Mouse (Mus musculus) right cerebral cortex, postnatal 4 days (tissue): Measurements from ENCODE around the gene Cxcr2.
"Not testable (repeated sequence)": the region's sequence is repeated elsewhere in the genome, so short reads cannot be mapped to it uniquely, and the experiment has no call there.

ENCODE experiments used
- DNase-seq: peaks from one replicate; pipeline ENCODE4 v3.0.0-alpha.2; 2022

Cxcr2 gene

DNA sequence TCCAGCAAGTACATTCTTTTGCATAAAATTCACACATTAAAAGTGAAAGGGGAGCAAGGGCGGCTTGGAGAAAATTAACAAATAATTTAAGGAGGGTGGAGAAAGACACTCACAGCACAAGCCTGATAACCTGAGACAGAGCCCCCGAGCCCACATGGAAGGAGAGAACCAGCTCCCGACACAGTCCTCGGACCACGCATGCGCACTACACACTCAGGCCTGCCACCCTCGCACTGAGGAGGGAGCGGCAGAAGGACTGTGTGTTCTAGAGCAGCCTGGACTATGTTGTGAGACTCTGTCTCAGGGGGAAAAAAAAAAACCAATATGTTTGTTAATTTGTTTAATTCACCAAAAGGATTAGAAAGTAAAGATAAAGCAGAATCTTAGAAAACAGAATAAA is 12.0 kb upstream of the Cxcr2 start:
- no peak for DNase-seq

DNA sequence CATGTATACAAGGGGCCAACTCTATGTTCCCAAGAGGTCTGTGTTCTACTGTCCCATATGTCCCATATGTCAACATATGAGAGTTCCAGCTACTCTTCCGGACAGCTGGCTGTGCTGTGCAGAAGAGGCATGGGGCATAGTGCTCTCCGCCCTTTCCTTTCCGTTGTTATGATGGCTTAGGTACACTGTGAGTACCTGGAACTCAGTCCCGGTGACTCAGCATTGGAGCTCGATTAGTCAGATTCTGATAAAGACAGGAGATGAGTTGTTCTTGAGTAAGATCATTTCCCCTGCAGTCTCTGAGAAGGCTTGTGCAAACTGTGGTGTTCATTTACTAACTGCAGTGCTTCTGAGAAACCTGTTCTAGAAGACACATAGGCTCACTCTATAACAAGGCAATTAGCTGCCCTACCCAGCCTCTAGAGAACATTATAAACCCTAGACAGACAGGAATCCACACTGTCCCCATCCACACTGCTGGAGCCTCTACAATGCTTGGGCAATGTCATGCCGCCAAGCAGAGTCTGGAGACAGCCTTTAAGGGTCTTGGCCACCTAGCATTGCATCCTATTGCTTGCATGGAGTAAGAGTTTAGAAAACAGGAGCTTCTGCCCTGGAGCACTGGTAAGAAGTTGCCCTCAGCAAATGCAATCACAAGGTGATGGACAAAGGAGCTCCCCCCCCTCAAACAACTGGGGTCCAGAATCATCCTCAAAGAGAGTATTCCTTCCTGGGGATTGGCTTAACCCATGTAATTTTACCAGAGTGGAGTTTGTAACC is 4.5 kb upstream of the Cxcr2 start:
- DNase-seq: no peak

DNA sequence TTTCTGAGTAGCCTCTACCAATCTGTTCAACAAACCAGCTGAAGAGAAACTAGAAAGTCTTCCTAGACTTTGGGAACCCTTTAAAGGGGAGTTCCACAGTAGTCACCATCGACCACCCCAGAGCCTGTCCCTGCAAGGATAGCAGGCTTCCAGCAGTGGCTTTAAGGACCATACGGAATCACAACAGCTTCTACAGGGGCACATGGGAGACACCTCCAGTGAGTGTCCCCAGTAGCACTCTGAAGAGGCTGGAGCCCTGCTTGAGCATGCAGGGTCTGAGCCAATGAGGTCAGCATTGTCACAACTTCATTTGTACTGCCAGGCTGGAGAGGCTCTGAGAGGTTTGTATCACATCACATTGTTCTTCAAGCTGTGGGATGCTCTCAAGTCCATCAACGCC is 3.7 kb upstream of the Cxcr2 start:
- no peak for DNase-seq

DNA sequence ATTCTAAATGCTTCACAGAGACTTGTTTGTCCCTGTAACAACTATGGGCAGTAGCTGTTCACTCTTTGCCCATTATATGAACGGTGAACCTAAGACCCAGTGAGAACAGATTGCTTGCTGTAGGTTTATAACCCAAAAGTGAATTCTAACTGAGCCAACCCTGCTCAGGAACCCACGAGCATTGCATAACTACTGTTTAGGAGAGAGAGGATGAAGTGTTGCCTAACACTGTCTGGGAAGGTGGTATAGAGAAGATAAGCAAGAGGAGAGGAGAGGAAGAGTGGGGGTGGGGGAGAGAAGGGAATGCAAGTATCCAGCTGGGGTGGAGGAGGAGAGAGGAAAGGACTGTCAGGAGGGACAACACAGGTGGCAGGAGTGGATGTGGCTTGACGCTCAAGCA is 2.7 kb upstream of the Cxcr2 start:
- no peak for DNase-seq

DNA sequence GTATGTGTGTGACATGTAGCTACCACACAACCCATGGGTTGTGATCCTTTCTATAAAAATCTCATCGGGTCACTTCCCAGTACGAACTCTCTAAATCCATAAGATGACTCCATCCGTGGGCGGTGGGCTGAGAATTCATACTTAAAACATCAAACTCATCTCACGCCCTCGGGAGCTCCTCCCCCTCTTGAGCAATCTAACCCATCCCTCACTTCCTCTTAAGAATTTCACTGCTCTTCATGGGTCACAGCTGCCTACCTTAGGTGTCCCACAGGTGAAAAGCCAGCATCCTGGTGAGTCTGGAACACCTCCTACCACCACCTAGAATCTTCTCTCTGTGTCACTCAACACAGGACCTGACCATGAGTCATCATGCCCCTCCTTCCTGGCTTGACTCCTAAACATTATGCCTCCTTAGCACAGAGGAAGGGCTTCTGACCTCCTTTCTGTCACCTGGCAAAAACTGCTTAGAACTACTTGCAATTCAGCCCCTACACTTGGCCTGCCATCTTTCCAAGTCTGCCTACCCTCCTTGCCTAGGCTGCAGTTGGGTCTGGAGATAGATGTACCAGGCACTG is 1.7 kb downstream of the Cxcr2 start:
- DNase-seq: no peak

DNA sequence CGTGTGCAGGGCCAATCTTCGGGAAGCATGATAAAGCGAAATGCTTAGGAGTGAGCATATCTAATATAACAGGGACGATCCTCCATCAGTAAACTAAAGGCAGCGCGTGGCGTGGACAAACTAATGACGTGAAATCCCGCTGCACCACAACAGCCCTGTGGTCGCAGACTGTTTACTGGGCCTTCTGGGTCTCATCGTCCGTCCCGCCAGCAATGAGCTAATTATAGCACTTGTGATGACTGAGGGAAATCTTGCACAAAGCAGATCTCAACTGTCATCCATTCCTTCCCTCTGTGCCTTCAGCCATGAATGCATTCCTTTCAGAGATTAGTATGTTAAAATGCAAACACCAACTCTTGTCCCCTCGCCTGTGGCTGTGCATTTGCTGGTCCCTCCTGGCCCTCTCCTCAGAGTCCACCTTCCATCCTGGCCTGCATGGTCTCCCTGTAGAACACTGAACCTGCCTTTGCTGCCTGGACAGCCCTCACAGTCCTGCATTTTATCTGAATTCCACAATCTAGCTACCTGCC is 2.7 kb downstream of the Cxcr2 start:
- DNase-seq: no peak

DNA sequence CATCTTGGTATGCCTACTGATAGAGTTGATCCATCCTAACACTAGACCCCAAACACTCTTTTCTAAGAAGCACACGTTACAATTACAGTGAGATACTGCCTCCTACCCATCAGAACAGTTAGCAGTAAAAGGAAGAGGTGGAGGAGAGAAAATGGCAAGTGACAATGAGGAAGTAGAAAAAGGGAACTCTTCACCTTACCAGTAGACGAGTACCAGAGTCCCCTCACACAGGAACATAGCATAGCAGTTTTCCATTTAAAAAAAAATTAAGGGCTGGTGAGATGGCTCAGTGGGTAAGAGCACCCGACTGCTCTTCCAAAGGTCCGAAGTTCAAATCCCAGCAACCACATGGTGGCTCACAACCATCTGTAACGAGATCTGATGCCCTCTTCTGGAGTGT is 5.8 kb downstream of the Cxcr2 start:
- DNase-seq: not testable (repeated sequence)

DNA sequence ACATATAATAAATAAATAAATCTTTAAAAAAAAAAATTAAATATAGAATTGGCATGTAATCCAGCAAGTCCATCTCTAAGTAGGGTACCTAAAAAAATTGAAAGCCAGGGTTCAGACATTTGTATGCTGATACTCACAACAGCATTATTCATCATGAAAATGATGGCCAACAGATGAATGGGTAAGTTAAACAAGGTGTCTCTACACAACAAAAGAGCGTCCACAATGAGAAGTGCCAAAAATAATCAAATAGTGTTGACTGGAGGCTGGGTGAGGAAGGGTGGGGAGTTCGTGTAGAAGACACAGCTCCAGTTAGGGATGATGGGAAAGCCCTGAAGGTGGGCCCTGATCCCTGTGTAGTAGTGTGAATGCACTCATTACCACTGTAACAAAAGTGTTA is 6.2 kb downstream of the Cxcr2 start:
- DNase-seq: no peak

DNA sequence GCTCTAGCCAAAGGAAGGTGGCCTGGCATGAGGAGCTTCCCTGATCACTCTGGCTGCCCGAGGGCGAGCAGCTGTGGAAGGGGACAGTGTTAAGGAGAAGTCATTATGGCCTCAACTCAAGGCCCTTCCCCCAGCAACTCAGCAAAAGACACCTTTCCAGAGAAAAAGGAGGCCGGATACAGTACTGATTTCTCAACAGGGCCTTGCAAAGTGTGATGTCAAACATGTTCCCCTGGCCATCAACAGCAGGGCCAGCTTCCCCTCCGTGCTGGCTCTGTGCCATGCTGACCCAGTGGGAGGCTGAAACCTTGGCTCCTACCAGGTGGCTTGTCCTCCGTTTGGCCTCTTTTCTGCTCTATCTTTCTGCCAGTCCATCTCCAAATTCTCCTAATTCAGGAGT is 13.3 kb downstream of the Cxcr2 start:
- DNase-seq: no peak

DNA sequence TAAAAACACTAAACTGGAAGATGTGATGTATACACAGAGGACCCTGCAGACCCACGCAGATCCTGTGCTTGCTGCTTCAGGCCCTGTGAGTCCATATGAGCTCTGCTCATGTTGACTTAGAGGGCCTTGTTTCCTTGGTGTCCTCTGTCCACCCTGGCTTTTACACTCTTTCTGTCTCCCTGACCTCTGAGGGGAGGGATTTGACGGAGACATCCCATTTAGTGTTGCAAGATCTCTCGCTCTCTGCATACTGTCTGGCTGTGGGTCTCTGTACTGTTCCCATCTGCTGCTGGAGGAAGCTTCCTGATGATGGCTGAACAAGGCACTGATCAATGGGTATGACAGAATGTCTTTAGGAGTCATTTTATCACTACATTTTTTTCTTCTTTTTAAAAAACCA is 15.9 kb downstream of the Cxcr2 start:
- no peak for DNase-seq

DNA sequence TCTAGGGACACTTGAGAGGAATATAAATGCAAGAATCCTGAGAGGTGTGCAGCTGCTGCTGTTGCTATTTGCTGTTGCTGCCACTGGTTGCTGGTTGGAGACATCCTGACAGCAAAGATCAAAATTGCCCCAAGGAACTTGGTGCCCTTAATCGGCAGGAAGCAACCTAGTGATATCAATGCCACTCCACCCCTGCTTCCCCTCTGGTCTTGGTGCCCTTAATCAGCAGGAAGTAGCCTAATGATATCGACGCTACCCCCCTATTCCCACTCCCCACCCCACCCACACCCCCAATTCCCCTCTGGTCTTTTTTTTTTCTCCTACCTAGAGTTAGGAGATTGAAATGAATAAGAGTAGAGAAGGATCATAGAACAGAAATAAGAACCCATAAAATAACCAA is 18.9 kb downstream of the Cxcr2 start:
- DNase-seq: no peak

DNA sequence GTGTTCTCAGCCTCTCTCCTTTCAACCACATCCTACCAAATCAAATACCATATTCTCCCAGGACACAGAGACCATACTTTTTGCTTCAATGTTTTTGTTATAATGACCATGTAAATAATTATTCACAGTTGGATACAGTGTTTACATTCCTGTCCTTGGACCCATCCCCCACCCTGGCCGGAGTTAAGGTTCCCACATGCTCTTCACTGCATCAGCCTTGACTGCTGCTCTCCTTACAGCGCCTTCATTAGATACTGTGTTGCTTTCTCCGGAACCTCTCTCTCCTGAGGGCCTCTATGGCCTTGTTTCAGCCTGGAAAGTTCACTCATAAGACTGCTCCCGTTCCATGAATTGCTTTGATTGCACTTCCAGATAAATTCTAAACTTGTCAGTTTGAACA is 21.9 kb downstream of the Cxcr2 start:
- DNase-seq: no peak

DNA sequence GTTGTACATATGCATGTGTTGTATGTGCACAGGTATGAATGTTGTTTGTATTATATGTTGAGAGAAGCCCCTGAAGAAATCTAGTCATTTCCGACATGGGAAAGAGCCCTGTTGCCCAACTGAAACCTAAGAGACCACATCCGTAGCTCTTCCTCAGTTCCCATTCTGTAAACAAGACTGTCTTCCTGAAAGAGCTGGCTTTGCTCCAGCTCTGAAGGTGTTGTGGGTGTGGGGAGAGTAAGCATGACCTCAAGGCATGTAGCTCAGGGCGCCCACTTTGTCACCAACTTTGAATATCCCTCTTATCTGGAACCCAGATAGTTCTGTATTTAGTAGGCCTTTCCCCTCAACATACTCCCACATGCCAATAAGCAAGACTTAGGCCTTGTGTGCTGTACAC is 24.8 kb downstream of the Cxcr2 start:
- DNase-seq: no peak

DNA sequence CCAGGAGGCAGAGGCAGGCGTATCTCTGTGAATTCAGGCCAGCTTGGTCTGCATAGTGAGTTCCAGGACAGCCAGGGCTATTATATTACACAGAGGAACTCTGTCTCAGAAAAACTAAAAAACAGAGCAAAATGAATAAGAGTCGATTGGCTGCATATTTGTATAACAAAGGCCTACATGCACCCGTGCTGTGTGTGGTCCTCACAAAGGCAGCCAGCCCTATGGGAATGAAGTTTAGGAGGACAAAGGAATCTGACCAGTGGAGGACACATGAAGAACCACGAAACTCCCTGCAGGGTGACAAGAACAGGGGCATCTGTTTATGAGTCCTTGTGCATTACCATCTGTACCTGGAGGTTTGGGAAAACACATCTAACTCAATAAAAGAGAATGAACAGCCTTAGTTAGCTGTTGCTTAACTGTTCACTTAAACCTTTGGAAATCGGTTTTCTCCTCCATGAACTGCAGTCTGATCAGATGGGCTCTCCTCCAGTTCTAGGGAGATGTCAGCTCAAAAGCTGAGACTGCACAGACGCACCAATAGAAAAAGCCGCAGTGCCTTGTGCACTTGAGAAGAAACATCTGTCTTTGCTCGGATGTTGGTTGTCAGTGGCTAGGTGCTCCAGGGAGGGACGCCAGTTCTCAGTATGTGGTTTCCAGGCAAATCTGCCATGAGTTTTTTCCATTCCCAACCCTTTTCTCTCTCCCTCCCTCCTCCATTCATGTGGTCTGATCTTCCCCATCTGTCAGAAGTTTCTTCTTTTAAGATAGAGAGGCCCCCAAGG is 26.0 kb downstream of the Cxcr2 start:
- no peak for DNase-seq

DNA sequence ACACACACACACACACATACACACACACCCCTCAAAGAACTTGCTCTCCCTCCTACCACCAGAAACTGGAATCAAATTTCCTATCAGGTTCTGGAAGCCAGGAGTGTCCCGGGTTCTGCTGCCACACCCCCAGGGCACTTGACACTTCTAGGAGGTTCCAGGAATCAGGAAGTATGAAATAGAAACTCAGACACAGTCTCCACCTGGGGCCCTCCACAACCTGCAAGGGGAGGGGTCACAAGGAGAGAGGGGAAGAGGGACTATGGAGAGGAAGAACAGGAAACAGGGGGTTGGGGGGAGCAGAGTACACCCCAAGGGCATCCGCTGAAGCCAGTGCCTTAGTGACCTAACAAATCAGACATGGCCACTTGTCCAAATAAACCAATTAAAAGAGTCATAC is 27.7 kb downstream of the Cxcr2 start:
- DNase-seq: no peak

DNA sequence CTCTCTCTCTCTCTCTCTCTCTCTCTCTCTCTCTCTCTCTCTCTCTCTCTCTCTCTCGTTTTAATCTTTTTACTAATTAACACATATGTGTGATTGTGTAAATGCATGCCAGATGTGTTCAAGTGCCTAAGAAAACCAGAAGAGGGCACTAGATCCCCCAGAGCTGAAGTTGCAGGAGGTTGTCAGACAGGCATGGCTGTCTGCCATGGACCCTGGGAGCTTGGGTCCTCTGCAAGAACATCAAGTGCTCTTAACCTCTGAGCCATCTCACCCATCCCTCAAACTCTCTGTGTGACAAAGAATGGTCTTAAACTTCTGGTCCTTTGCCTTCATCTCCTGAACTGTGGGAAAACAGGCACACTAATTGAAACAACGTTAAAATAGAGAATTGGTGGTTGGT is 29.2 kb downstream of the Cxcr2 start:
- no peak for DNase-seq

DNA sequence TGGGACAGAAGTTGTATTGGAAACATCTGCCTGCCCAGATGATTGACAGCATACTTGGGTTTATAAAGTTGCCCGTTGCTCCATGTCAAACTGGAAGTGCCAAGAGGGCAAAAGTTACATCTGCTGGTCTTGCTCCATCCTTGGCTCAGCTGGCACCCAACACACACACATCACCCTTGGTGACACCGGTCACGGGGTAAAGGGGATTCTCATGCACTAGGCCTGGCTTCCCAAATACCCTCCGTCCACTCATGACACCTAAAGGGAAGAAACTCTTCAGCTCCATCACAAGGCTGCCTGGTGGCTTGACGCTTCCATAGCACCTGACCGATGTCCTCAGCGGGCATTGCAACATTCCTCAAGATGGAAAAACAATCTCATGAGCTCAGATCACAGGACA is 36.7 kb downstream of the Cxcr2 start:
- no peak for DNase-seq

DNA sequence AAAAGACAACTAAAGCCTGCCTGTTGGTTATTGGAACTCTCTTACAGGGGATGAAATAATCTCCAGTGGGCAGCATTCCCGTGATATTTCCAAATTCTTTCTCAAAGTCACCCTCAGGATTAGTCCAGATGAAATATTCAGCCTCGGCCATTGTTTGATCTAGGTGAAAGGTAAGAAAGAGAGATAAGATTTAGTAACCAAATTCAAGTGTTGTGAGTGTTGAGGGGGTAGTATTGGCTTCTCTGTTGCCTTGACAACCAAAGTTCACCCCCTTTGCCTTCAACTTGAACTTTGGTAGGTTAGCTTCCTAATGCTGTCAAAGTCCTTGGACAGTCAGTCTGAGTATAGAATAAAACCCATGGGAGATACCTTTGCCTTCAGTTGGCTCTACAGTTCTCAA is 38.9 kb downstream of the Cxcr2 start:
- DNase-seq: no peak

DNA sequence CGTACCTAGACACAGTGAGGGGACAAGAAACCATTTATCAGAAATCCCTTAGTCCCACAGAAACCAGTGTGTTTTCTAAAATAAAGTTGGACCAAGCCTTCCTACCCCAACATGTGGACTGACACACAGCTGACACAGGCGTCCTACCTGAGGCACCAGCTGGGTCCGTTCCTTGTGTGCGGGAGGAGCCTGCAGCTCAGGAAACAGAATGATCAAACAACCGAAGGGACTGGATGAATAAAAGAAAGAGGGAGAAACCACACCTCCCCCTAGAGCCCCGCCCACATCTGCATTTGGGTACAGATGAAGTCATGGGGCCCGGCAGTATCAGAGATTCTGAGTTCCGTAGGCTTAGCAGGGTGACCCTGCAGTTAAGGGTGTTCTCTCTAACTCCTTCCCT is 40.7 kb downstream of the Cxcr2 start, which contains the start of gene Cxcr1:
Gene Cxcr1, minus strand, starts transcription at position 187 of the 400 bp plus-strand sequence.
- DNase-seq: no peak

DNA sequence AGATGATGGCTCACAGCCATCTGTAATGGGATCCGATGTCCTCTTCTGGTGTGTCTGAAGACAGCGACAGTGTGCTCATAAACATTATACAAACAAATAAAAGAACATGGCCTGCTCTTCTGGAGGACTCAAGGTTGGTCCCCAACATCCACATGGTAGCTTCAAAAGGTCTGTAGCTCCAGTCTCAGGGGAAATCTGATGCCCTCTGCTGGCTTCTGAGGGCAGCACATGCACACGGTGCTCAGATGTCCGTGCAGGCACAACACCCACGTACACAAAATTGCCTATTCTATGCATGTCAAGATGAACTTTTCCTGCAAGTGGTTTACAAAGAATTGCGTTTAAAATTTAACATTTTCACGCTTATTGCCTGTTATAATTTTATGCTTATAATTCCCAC is 42.2 kb downstream of the Cxcr2 start:
- no peak for DNase-seq

DNA sequence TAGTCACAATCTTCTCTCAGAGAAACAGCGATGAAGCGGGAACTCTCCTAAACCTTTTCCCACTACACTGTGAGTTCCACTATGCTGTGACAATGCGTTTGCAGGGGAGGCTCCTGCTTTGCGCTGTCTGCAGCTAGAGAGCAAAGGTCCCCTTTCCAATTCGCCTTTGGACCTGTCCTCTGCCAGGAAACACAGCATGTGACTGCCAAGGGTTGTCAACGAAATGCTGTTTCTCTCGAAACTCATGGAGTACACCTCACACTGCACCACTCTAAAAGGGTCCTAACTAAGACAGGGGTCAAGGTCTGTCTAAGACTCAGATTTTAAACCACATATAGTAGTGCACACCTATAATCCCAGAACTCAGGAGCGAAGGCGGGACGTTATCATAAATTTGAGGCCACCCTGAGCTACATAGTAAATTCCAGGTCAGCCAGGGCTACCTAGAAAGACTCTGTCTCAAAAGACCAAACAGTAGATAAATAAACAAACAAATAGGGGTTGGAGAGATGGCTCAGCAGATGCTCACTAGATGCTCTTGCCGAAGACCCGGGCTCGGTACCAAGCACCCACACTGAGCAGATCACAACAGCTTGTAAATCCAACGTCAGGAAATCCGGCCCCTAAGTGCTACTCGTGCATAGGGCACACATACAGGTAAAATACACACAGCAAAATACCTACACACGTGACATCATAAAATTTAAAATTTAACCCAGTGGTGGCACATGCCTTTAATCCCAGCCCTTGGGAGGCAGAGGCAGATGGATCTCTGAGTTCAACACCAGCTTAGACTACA is 43.0 kb downstream of the Cxcr2 start:
- DNase-seq: no peak

DNA sequence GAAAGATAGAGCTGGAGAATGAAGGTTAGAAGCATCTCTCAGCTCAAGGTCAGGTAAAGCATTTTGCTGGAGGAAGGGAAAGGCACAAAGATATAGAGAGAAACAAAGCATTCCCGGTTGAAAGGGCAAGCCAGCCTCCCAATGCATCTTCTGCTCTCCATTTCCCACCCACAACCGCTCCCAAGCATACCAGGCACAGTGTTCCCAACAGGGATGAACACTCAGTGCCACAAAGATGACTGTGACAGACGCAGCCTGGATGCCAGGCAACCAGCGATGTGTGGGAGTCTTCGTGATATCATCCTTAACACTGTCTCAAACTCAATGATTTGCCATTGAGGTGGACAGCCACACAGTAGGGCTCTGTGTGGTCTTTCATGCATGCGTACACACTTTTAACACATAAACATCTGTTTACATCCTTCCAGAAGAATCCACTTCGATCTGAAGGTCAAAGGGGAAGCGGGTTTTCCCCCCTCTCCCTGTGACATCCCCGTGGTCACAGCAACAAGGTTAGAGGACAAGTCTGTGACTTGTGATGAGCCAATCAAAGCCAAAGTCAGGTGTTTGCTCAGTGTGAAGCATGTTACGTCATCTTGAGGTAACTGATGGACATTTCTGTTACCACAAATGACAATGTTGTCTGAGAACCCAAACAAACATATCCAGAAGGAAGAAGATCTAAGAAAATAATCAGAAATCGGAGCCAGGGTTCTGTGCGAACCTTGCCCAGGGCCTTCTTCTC is 44.1 kb downstream of the Cxcr2 start:
- DNase-seq: no peak
